Mouse (Mus musculus) midbrain, embryonic 15.5 days (tissue): ENCODE data around the gene Cxcr6. TPM values are rescaled to one million over a fixed set of nuclear protein-coding genes. Genes with fewer than 3 reads are reported as not detected.

Experiments
- ATAC-seq: fragments of 200-750 bp; cut with Nextera tagmentation; replicated peaks from 2 replicates; pipeline ENCODE4 v1.8.0; 2017; ENCODE audit warnings: moderate TSS enrichment
- H3K27ac ChIP-seq: fragments of 300-500 bp; sonication (generic); 2 replicates; pipeline ENCODE4 v1.5.1; 2015; ENCODE audit warnings: mild to moderate bottlenecking, inconsistent platforms
- H3K27me3 ChIP-seq: fragments of 300-500 bp; sonication (generic); replicated peaks from 2 replicates; pipeline ENCODE4 v1.6.1; 2015; ENCODE audit warnings: inconsistent platforms
- H3K36me3 ChIP-seq: fragments of 300-500 bp; sonication (generic); replicated peaks from 2 replicates; pipeline ENCODE4 v1.6.1; 2015; ENCODE audit warnings: inconsistent platforms
- H3K4me1 ChIP-seq: fragments of 300-500 bp; sonication (generic); 2 replicates; pipeline ENCODE4 v1.6.1; 2015; ENCODE audit warnings: inconsistent platforms
- H3K4me2 ChIP-seq: fragments of 300-500 bp; sonication (generic); 2 replicates; pipeline ENCODE4 v1.6.1; 2015; ENCODE audit warnings: inconsistent platforms, mild to moderate bottlenecking, moderate library complexity
- H3K4me3 ChIP-seq: fragments of 300-500 bp; sonication (generic); 2 replicates; pipeline ENCODE4 v1.5.1; 2015; ENCODE audit warnings: mild to moderate bottlenecking, inconsistent platforms
- H3K9ac ChIP-seq: fragments of 300-500 bp; sonication (generic); 2 replicates; pipeline ENCODE4 v1.6.1; 2015; ENCODE audit warnings: mild to moderate bottlenecking, inconsistent platforms
- H3K9me3 ChIP-seq: fragments of 300-500 bp; sonication (generic); 2 replicates; pipeline ENCODE4 v1.6.1; 2016; ENCODE audit warnings: inconsistent platforms
- WGBS: fragments of 180-500 bp; shearing (Covaris S2); methylation state at CpG from one replicate; pipeline ENCODE4 v1.1.7; 2015; ENCODE audit warnings: mixed read lengths; 5-methylcytosine and 5-hydroxymethylcytosine counted together
- polyA plus RNA-seq: library from polyadenylated mRNA; unstranded; fragments of >200 nt; fragmentation: Nextera tagmentation; extraction: Ambion mirVana; gene quantifications from 2 replicates; pipeline ENCODE4 v1.2.1, GENCODE M21; 2015

The Cxcr6 gene
- polyA plus RNA-seq, 1 experiment from 2014 or later, result 0.19 TPM

DNA sequence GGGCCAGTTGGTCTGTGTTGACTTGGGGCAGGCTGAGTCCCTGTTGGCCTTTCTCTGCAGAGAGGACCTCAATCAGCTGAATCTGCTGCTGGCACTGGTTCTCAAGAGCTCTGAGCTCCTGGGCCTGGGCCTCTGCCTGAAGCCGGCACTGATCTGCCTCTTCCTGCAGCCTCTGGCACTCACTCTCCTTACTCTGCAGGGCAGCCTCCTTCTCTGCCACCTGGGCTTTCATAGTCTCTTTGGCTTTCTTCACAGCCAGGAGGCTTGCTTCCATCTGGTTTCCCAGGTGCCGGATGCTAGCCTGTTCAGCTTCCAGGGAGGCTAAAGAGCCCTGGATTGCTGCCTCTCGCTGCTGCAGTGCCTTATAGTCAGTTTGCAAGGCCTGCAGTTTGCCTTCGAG lies 22.6 kb downstream of the Cxcr6 start:
- no peak overlapping the region for H3K9ac ChIP-seq
- no peak overlapping the region for H3K4me3 ChIP-seq
- 92% methylated on average over 4 of the region's 4 CpGs for WGBS
- no peaks in the 10 kb centered on the region for H3K9me3 ChIP-seq
- H3K4me1 ChIP-seq, result no peaks in the 10 kb centered on the region
- ATAC-seq, result no peak
- no peak overlapping the region for H3K4me2 ChIP-seq
- H3K36me3 ChIP-seq, result peaks cover 26% of the 10 kb centered on the region
- no peaks in the 10 kb centered on the region for H3K27me3 ChIP-seq
- H3K27ac ChIP-seq, result no peak overlapping the region

GRCm38 (mm10) chr9:123835851-123836250 lies 29.6 kb downstream of the Cxcr6 start:
- Histone ChIP-seq H3K27me3 (no peaks in the 10 kb centered on the region), H3K9me3 (no peaks in the 10 kb centered on the region), H3K4me3 (no peak overlapping the region), H3K9ac (no peak overlapping the region), H3K27ac (no peak overlapping the region), H3K4me2 (no peak overlapping the region), H3K4me1 (no peaks in the 10 kb centered on the region), H3K36me3 (no peaks in the 10 kb centered on the region; the same call in none of the 2 replicates)
- ATAC-seq, result no peak
- 90% methylated on average over 3 of the region's 3 CpGs for WGBS

DNA sequence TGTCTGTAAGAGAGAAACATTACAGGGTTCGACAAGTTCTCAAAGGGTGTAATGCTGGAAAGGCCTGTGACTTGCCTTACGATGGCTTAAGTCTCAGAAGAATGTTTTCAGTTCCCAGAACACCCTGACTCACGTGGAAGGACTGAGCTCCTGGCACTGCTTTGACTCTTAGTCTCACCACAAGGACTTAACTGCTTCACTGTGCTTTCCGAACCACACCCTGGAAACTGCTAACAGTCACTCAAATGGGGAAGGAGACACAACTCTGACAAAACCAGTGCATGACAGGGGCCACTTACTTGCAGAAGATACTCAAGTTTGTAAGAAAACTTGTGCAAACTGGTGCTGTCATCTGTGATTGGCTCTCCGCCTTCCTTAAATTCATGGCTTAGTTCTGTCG lies 34.0 kb downstream of the Cxcr6 start:
- H3K4me2 ChIP-seq, result no peak overlapping the region
- H3K4me3 ChIP-seq, result no peak overlapping the region
- no peak overlapping the region for H3K27ac ChIP-seq
- H3K9me3 ChIP-seq, result no peaks in the 10 kb centered on the region
- no peaks in the 10 kb centered on the region for H3K27me3 ChIP-seq
- 91% methylated on average over 6 of the region's 6 CpGs for WGBS
- ATAC-seq, result no peak
- no peaks in the 10 kb centered on the region for H3K4me1 ChIP-seq
- H3K36me3 ChIP-seq, result no peaks in the 10 kb centered on the region; the same call in none of the 2 replicates
- H3K9ac ChIP-seq, result no peak overlapping the region

- Histone ChIP-seq H3K27ac (no peak overlapping the region), H3K4me3 (no peak overlapping the region), H3K27me3 (no peaks in the 10 kb centered on the region), H3K36me3 (no peaks in the 10 kb centered on the region), H3K4me1 (no peaks in the 10 kb centered on the region), H3K4me2 (no peak overlapping the region), H3K9me3 (no peaks in the 10 kb centered on the region), H3K9ac (no peak overlapping the region)
- 93% methylated on average over 3 of the region's 3 CpGs for WGBS
- ATAC-seq, result no peak
Measured at GRCm38 (mm10) chr9:123844468-123844867, 38.2 kb downstream of the Cxcr6 start.

DNA sequence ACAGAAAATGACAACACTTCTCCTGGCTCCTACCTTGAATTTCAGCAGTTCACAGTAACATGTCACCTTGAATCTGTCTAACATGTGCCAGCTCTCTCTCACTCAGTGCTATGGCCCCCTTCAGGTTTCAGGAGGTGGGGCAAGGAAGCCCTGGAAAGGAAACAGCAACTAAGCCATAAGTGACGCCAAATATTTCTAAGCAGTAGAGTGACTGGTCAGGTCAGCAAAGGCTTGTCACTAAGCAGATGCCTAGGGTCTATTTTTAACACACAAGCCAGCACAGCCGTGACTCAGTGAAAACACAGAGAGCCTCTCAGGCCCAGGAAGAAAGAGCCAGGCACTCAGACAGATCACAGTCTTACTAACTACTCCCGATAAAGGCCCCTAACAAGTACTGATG lies 38.8 kb downstream of the Cxcr6 start:
- no peak overlapping the region for H3K4me2 ChIP-seq
- H3K27ac ChIP-seq, result no peak overlapping the region
- H3K27me3 ChIP-seq, result no peaks in the 10 kb centered on the region
- H3K9me3 ChIP-seq, result no peaks in the 10 kb centered on the region
- no peak for ATAC-seq
- no peaks in the 10 kb centered on the region for H3K36me3 ChIP-seq
- H3K9ac ChIP-seq, result no peak overlapping the region
- 79% methylated on average over 3 of the region's 3 CpGs for WGBS
- no peak overlapping the region for H3K4me3 ChIP-seq
- H3K4me1 ChIP-seq, result no peaks in the 10 kb centered on the region

GRCm38 (mm10) chr9:123846490-123846889 lies 40.2 kb downstream of the Cxcr6 start:
- Histone ChIP-seq H3K4me1 (peaks cover 8% of the 10 kb centered on the region; the same call in 1 of the 2 replicates), H3K4me3 (no peak overlapping the region), H3K9me3 (no peaks in the 10 kb centered on the region), H3K4me2 (no peak overlapping the region), H3K27ac (no peak overlapping the region), H3K9ac (no peak overlapping the region), H3K36me3 (no peaks in the 10 kb centered on the region), H3K27me3 (no peaks in the 10 kb centered on the region)
- no peak for ATAC-seq
- 100% methylated on average over 1 of the region's 1 CpGs for WGBS

GRCm38 (mm10) chr9:123849976-123850695 lies 43.9 kb downstream of the Cxcr6 start:
- Histone ChIP-seq H3K4me2 (peak overlapping the region; percentile 80), H3K27me3 (no peaks in the 10 kb centered on the region), H3K4me1 (peaks cover 12% of the 10 kb centered on the region), H3K9me3 (no peaks in the 10 kb centered on the region), H3K9ac (no peak overlapping the region), H3K36me3 (no peaks in the 10 kb centered on the region), H3K27ac (no peak overlapping the region), H3K4me3 (no peak overlapping the region)
- WGBS, result 70% methylated on average over 2 of the region's 2 CpGs
- ATAC-seq, result no peak

DNA sequence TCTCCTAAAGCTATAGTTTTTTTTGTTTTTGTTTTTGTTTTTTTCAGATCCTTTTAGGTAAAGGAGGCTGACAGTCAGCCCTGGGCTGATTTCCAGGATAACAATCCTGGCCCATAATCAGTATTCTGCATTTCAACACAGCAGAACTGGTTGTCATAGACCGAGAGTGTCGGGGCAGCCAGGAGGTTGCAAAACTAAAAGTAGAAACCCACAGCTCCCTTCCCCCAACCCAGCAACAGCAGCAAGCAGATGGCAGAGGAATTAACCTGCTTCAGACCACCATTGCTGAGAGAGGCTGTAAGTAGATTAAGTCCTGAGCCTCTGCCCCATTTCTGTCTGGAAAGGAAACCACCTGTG lies 44.4 kb downstream of the Cxcr6 start:
- Histone ChIP-seq H3K4me1 (peaks cover 12% of the 10 kb centered on the region), H3K27ac (peak overlapping the region; percentile 83), H3K27me3 (no peaks in the 10 kb centered on the region), H3K36me3 (no peaks in the 10 kb centered on the region), H3K4me2 (peak overlapping the region; percentile 80), H3K9ac (no peak overlapping the region), H3K9me3 (no peaks in the 10 kb centered on the region), H3K4me3 (peak overlapping the region; percentile 69)
- 5% methylated on average over 2 of the region's 2 CpGs for WGBS
- ATAC-seq, result no peak

- H3K27ac ChIP-seq, result peak overlapping the region; percentile 83
- H3K9ac ChIP-seq, result peak overlapping the region; percentile 47
- peaks cover 12% of the 10 kb centered on the region for H3K4me1 ChIP-seq
- peak; percentile 85 for ATAC-seq
- H3K27me3 ChIP-seq, result no peaks in the 10 kb centered on the region
- H3K4me2 ChIP-seq, result peak overlapping the region; percentile 80
- H3K36me3 ChIP-seq, result no peaks in the 10 kb centered on the region
- H3K4me3 ChIP-seq, result peak overlapping the region; percentile 69
- WGBS, result under 1% methylated on average over 27 of the region's 27 CpGs
- no peaks in the 10 kb centered on the region for H3K9me3 ChIP-seq
Measured at GRCm38 (mm10) chr9:123851062-123851712, 44.9 kb downstream of the Cxcr6 start.

DNA sequence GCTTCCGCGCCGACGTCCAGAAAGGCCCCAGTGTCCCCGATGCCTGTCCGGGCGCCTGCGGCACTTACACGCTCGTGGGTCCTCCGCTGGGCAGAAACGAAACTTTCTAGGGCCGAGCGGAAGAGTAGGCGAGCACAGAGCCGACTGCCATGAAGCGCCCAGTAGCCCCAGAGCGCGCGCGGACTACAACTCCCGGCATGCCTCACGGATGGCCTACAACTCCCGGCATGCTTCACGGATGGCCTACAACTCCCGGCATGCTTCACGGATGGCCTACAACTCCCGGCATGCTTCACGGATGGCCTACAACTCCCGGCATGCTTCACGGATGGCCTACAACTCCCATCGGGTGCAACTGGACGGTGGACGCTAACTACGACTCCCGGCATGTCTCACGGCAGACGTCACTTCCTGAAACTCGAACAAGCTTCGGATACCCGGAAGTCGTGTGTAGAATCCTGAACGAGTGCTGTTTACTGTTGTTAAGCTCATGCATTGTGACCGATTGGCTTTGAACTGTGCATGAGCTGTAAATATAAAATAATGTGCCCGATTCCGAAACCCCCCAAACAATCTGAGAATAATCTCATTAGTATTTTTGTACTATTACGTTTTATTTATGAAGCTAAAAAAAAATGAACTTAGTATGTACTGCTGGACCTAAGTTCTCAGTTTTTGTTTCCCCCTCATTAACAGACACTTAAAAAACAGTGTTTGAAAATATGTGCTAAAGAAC lies 45.6 kb downstream of the Cxcr6 start, which contains the start of gene Fyco1:
Gene Fyco1, minus strand, starts transcription at position 187 of the 736 bp plus-strand sequence.
- no peaks in the 10 kb centered on the region for H3K9me3 ChIP-seq
- H3K4me3 ChIP-seq, result peak within 1 kb of the TSS; percentile 69
- H3K4me1 ChIP-seq, result peaks cover 12% of the 10 kb centered on the region
- H3K27me3 ChIP-seq, result no peaks in the 10 kb centered on the region
- H3K27ac ChIP-seq, result peak within 1 kb of the TSS; percentile 83
- H3K36me3 ChIP-seq, result no peaks in the 10 kb centered on the region
- H3K4me2 ChIP-seq, result peak within 1 kb of the TSS; percentile 80
- under 1% methylated on average over 47 of the region's 47 CpGs for WGBS
- H3K9ac ChIP-seq, result peak within 1 kb of the TSS; percentile 47
- ATAC-seq, result peak; percentile 98

- 65% methylated on average over 5 of the region's 5 CpGs for whole genome bisulfite sequencing
Measured at GRCm38 (mm10) chr9:123852449-123853390, 46.4 kb downstream of the Cxcr6 start.

More at GRCm38 (mm10) chr9:123852449-123853390, 46.4 kb downstream of the Cxcr6 start:
- peak; percentile 25 for ATAC-seq
- peak overlapping the region; percentile 39 for H3K9ac ChIP-seq
- no peaks in the 10 kb centered on the region for H3K27me3 ChIP-seq
- peaks cover 12% of the 10 kb centered on the region for H3K4me1 ChIP-seq
- no peaks in the 10 kb centered on the region for H3K9me3 ChIP-seq
- peak overlapping the region; percentile 69 for H3K4me3 ChIP-seq
- no peaks in the 10 kb centered on the region for H3K36me3 ChIP-seq
- H3K27ac ChIP-seq, result peak overlapping the region; percentile 69
- H3K4me2 ChIP-seq, result peak overlapping the region; percentile 56
